Mouse (Mus musculus) ES-E14 (cell line): ENCODE results near the gene Sapcd2.
A peak's percentile ranks its signal among the peaks of the same experiment; 100 is the strongest.

Experiments
- CHD2 ChIP-seq: IDR thresholded peaks from 2 replicates; pipeline ENCODE4 v1.6.1; 2014; ENCODE audit warnings: mild to moderate bottlenecking, low read depth, low read length, inconsistent platforms
- HCFC1 ChIP-seq: IDR thresholded peaks from 2 replicates; pipeline ENCODE4 v1.6.1; 2012; ENCODE audit warnings: low read length, inconsistent platforms, borderline replicate concordance; ENCODE audit not compliant: insufficient read depth
- MAFK ChIP-seq: IDR thresholded peaks from 2 replicates; pipeline ENCODE4 v1.6.1; 2014; ENCODE audit warnings: mild to moderate bottlenecking, low read depth, low read length, inconsistent platforms; ENCODE audit not compliant: insufficient read depth
- ZC3H11A ChIP-seq: IDR thresholded peaks from 2 replicates; pipeline ENCODE4 v1.6.1; 2012; ENCODE audit warnings: low read depth, mild to moderate bottlenecking, inconsistent platforms, low read length, borderline replicate concordance
- ZNF384 ChIP-seq: IDR thresholded peaks from 2 replicates; pipeline ENCODE4 v1.6.1; 2012; ENCODE audit warnings: low read depth, low read length, inconsistent platforms

GRCm38 (mm10) chr2:25371764-25372643 lies at the start of gene Sapcd2:
- TF ChIP-seq ZNF384 (no peak), MAFK (no peak), HCFC1 (no peak), CHD2 (peak; percentile 40; the same call in 1 of the 2 replicates), ZC3H11A (no peak)
